Mouse (Mus musculus) monocyte, adult 2 months (primary cell): ENCODE measurements around the gene Fam43b.

Experiments
- DNase-seq, 2 experiments: peaks; one replicate each; pipeline ENCODE4 v3.0.0; 2022; ENCODE audit warnings: low spot score in 2 of 2, low read depth in 1 of 2

Gene Fam43b

GRCm38 (mm10) chr4:138353438-138354171, 42.7 kb downstream of the Fam43b start:
- no peak for DNase-seq

GRCm38 (mm10) chr4:138352692-138353091, 43.6 kb downstream of the Fam43b start:
- no peak for DNase-seq

- no peak for DNase-seq
These were observed 44.5 kb downstream of the Fam43b start for GRCm38 (mm10) chr4:138351821-138352220.

GRCm38 (mm10) chr4:138348716-138349115, 47.6 kb downstream of the Fam43b start:
- DNase-seq: no peak

GRCm38 (mm10) chr4:138347280-138347679, 49.0 kb downstream of the Fam43b start:
- no peak for DNase-seq

- DNase-seq: no peak
These were observed 51.3 kb downstream of the Fam43b start for GRCm38 (mm10) chr4:138344891-138345545.
